Mouse (Mus musculus) liver (tissue): ENCODE data around the gene Olfr506.
"Not testable (repeated sequence)": the region's sequence is repeated elsewhere in the genome, so short reads cannot be mapped to it uniquely, and the experiment has no call there.

Source experiments
- DNase-seq: peaks from one replicate; pipeline ENCODE4 v3.0.0-alpha.2; 2020; ENCODE audit warnings: mixed read lengths

Gene Olfr506

DNA sequence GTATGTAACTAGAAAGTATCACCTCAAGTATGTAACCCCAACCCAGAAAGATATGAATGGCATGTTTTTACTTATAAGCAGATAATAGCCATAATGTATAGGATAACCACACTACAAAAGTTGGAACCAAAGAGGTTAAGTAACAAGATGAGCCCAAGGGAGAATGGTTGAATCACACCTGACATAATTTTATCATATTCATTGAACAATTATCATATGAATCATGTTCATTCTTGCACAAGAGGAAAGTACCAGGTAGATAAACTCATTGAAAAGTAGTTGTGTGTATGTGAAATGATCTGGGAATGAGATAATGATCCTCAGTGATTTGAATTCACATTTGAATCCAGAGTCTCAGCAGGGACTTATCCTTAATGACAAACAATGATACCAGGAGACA, at the start of gene Olfr506:
TSS of gene Olfr506 (plus strand) at position 301 of the 400 bp plus-strand sequence.
- no peak for DNase-seq

DNA sequence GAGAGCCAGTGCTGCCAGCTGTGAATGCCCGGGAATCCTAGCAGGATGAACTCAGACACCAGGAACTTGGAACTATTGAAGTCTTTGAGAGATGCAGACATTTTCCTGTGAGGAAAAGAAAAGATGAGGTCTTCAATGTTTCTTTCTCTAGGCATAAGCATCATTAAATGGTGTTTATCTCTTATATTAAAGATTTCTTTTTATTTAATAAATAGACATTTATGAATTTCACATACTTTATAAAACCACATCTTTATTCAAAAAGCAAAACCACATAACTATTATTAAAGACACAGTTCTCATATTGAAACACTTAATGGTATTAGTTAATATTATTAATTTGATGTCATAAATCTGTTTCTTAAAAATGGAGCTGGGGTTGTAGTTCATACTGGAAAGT, 44.9 kb upstream of the Olfr506 start, which contains the start of gene Olfr504:
TSS of gene Olfr504 (minus strand) at position 101 of the 400 bp plus-strand sequence.
- DNase-seq: no peak

DNA sequence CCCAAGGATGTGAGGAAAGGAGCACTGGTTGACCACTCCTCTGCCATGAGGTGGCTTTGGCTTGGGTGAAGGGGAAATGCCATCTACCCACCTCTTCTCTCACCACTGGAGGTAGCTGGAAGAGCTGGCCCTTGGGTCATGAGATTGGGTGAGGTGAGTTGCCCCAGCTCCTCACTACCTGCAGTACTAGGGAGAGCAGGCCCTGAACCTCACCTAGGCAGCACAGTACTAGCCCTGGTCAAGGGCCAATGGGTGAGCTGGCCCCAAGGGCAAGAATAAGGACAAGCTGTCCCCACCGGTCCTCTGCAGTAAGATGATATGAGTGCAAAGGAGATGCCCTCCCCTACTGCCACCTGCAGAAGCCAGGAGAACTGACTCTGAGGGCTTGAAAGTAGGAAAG, 20.8 kb upstream of the Olfr506 start:
- DNase-seq: no peak

DNA sequence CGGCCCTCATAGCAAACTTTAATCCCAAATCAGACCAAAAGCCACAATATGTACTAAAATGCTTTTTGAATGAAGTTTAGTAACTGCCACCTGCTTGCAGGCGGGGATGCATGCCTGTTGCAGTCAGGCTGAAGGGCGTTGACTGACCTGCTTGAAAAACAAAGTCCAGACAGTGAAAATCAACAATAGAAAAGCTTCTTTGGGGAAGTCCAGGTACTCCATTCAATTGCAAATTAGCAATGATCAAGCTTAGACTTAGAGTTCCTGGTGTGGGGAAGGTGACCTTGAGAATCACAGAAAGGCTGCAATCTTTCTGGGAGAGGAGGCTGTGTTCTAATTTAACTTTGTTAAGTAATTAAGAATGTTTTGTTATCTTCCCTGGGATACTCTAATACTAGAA, 8.7 kb upstream of the Olfr506 start:
- not testable (repeated sequence) for DNase-seq

DNA sequence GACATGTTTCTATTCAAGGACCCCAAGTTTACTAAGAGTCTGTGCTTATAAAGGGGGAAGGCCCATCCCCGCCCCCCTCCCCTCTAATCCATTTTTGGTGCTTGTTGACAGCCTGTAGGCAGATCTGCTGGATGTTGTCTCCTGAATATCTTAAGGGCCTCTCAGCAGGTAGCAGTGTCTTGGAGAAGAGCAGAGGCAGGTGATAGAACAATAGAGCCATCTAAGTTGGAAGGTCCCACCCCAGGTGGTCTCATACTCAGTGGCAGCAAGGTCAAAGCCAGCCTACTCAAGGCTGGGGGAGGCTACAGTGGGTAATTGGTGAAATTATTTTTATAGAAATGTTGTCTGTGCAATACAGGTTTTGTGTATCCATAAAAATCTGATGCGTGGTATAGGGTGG, 3.5 kb downstream of the Olfr506 start:
- no peak for DNase-seq

DNA sequence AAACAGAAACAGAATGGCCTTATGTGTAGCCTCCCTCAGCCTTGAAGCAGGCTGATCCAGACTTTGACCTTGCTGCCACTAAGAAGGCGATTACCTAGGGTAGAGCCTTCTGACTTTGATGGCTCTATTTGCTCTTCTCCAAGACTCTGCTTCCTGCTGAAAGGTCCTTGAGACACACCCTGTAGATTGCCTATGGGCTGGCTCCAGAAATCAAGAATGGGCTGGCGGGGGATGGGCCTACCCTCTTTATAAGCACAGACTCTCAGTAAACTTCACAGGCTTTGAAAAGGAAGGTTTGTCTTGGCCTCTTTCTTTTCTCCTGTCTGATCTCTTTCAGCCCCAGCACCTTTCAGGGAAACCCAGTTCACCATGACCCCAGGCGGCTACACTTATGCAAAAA, 6.2 kb downstream of the Olfr506 start:
- not testable (repeated sequence) for DNase-seq

DNA sequence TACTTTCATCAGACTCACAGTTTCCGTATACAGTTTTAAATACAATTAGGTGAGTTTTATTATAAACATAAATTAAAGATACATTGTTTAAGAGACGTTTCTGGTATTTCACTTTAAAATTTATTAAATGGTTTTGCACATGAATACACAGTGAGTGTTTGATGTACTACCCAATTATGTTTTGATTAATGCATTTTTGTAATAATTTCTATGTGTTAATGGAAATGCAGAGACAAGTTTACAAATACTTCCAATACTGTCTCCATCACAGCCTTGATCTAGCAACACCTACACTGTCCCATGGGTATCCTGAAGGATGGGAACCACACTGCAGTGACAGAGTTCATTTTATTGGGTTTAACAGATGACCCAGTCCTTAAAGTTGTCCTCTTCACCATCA, 10.9 kb downstream of the Olfr506 start, which contains the start of gene Olfr507:
TSS of gene Olfr507 (plus strand) at position 301 of the 400 bp plus-strand sequence.
- no peak for DNase-seq

DNA sequence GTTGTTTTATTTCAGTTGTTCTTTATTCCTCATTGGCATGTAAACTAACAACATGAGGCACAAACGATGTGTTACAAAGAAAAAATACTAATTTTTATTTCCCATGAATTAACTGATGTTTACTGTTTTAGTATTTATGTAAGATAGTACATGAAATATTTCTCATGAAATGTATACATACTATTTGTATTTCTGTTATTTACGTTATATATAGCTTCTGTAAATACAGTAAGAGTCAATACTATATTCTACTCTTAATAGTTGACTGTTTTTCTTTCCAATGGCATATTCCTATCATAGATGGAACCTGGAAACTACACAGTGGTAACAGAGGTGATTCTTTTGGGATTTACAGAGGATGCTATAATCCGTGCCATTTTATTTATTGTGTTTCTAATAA, 19.1 kb downstream of the Olfr506 start, which contains the start of gene Olfr508:
TSS of gene Olfr508 (plus strand) at position 301 of the 400 bp plus-strand sequence.
- no peak for DNase-seq

DNA sequence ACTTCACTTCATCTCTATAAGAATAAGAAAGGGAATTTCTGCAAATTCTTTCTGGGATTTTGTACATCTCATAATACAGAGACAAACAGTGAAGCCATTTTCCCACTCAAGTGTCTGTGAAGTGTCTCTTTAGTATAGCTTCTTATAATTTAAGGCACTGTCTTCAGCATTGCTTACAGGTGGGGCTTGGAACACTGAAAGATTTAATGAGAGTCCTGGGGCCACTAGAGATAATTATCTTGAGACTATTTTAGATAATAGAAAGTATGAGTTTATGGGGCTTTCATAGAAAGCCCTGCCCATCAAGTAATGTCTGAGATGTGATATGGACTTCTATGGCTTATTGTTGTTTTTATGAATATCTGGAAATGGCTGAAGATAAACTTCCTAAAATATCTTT, 41.2 kb downstream of the Olfr506 start, which contains the start of gene Olfr509:
TSS of gene Olfr509 (minus strand) at position 101 of the 400 bp plus-strand sequence.
- DNase-seq: no peak

DNA sequence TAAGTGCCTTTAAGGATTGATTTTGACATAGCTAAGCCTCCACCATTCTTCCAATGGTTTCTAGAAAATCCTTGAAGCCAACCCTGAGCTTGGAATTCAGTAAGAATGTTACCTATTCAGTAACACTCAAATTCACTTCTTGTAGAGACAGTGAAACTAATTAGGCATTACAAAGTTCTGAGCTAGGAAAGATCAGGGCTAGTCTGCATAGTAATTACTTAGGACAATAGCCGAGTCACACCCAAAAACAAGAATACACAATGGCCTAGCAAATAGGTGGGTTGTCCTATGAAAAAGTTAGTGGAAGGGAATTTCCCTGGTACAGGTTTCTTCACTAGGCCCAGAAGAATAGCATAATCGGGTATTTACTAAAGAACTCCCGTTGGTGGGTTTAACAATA, 51.8 kb downstream of the Olfr506 start:
- DNase-seq: no peak
